Mouse (Mus musculus): Measurements from ENCODE around the gene Slc47a1. TPM values are rescaled to one million over a fixed set of nuclear protein-coding genes. Genes with fewer than 3 reads are reported as not detected.

The Slc47a1 gene
- polyA plus RNA-seq, 1 experiment from 2014 or later: 0.31 TPM

GRCm38 (mm10) chr11:61365938-61366337 lies 12.2 kb downstream of the Slc47a1 start:
- no peak overlapping the region for H3K4me3 ChIP-seq
- no peaks in the 10 kb centered on the region for H3K4me1 ChIP-seq
- no peaks in the 10 kb centered on the region for H3K36me3 ChIP-seq (replicated peaks)
- no peak for ATAC-seq (replicated peaks)
- H3K27me3 ChIP-seq (replicated peaks): no peaks in the 10 kb centered on the region
- H3K4me2 ChIP-seq: no peak overlapping the region
- H3K27ac ChIP-seq: no peak overlapping the region
- no peaks in the 10 kb centered on the region for H3K9me3 ChIP-seq
- 68% methylated on average over 3 of the region's 3 CpGs for WGBS
- no peak overlapping the region for H3K9ac ChIP-seq

- WGBS: 88% methylated on average over 6 of the region's 6 CpGs
These were observed 14.0 kb downstream of the Slc47a1 start for GRCm38 (mm10) chr11:61364096-61364495.

GRCm38 (mm10) chr11:61361515-61362190 lies 16.5 kb downstream of the Slc47a1 start:
- H3K27ac ChIP-seq: no peak overlapping the region
- no peaks in the 10 kb centered on the region for H3K9me3 ChIP-seq
- no peaks in the 10 kb centered on the region for H3K4me1 ChIP-seq
- H3K4me3 ChIP-seq: no peak overlapping the region
- H3K4me2 ChIP-seq: no peak overlapping the region
- H3K36me3 ChIP-seq (replicated peaks): no peaks in the 10 kb centered on the region
- no peak for ATAC-seq (replicated peaks)
- H3K9ac ChIP-seq: no peak overlapping the region
- no peaks in the 10 kb centered on the region for H3K27me3 ChIP-seq (replicated peaks)
- WGBS: 88% methylated on average over 11 of the region's 11 CpGs

More at GRCm38 (mm10) chr11:61364096-61364495, 14.0 kb downstream of the Slc47a1 start:
- ATAC-seq (replicated peaks): no peak
- H3K4me1 ChIP-seq: no peaks in the 10 kb centered on the region
- H3K27ac ChIP-seq: no peak overlapping the region
- H3K36me3 ChIP-seq (replicated peaks): no peaks in the 10 kb centered on the region
- H3K4me2 ChIP-seq: no peak overlapping the region
- H3K9me3 ChIP-seq: no peaks in the 10 kb centered on the region
- no peak overlapping the region for H3K4me3 ChIP-seq
- no peaks in the 10 kb centered on the region for H3K27me3 ChIP-seq (replicated peaks)
- no peak overlapping the region for H3K9ac ChIP-seq

- H3K9me3 ChIP-seq: no peaks in the 10 kb centered on the region
- no peak overlapping the region for H3K4me3 ChIP-seq
- no peaks in the 10 kb centered on the region for H3K4me1 ChIP-seq
- no peak for ATAC-seq (replicated peaks)
- H3K27me3 ChIP-seq (replicated peaks): no peaks in the 10 kb centered on the region
- 87% methylated on average over 9 of the region's 9 CpGs for WGBS
- H3K4me2 ChIP-seq: no peak overlapping the region
- no peak overlapping the region for H3K9ac ChIP-seq
- H3K27ac ChIP-seq: no peak overlapping the region
- H3K36me3 ChIP-seq (replicated peaks): no peaks in the 10 kb centered on the region
These were observed 21.5 kb downstream of the Slc47a1 start for GRCm38 (mm10) chr11:61356600-61356999.

- no peaks in the 10 kb centered on the region for H3K27me3 ChIP-seq (replicated peaks)
- no peak overlapping the region for H3K4me3 ChIP-seq
- H3K9ac ChIP-seq: no peak overlapping the region
- H3K36me3 ChIP-seq (replicated peaks): no peaks in the 10 kb centered on the region
- H3K4me2 ChIP-seq: no peak overlapping the region
- H3K4me1 ChIP-seq: no peaks in the 10 kb centered on the region
- no peaks in the 10 kb centered on the region for H3K9me3 ChIP-seq
- no peak overlapping the region for H3K27ac ChIP-seq
- 77% methylated on average over 6 of the region's 6 CpGs for WGBS
- no peak for ATAC-seq (replicated peaks)
These were observed 22.0 kb downstream of the Slc47a1 start for GRCm38 (mm10) chr11:61356111-61356510.

- Histone ChIP-seq H3K9ac (no peak overlapping the region), H3K4me2 (no peak overlapping the region), H3K27me3 (replicated peaks) (no peaks in the 10 kb centered on the region), H3K4me1 (no peaks in the 10 kb centered on the region), H3K27ac (no peak overlapping the region), H3K36me3 (replicated peaks) (no peaks in the 10 kb centered on the region), H3K9me3 (no peaks in the 10 kb centered on the region), H3K4me3 (no peak overlapping the region)
- 70% methylated on average over 5 of the region's 5 CpGs for WGBS
- ATAC-seq (replicated peaks): no peak
These were observed 22.8 kb downstream of the Slc47a1 start for GRCm38 (mm10) chr11:61355351-61355750.

GRCm38 (mm10) chr11:61354346-61354745 lies 23.8 kb downstream of the Slc47a1 start:
- no peaks in the 10 kb centered on the region for H3K4me1 ChIP-seq
- 85% methylated on average over 6 of the region's 6 CpGs for WGBS
- ATAC-seq (replicated peaks): no peak

GRCm38 (mm10) chr11:61353038-61353437 lies 25.1 kb downstream of the Slc47a1 start:
- H3K9ac ChIP-seq: no peak overlapping the region
- no peaks in the 10 kb centered on the region for H3K27me3 ChIP-seq (replicated peaks)
- H3K36me3 ChIP-seq (replicated peaks): no peaks in the 10 kb centered on the region
- H3K4me3 ChIP-seq: no peak overlapping the region
- no peak overlapping the region for H3K4me2 ChIP-seq
- H3K9me3 ChIP-seq: no peaks in the 10 kb centered on the region
- H3K27ac ChIP-seq: no peak overlapping the region
- WGBS: 75% methylated on average over 2 of the region's 2 CpGs
- no peak for ATAC-seq (replicated peaks)
- no peaks in the 10 kb centered on the region for H3K4me1 ChIP-seq

More at GRCm38 (mm10) chr11:61354346-61354745, 23.8 kb downstream of the Slc47a1 start:
- Histone ChIP-seq H3K36me3 (replicated peaks) (no peaks in the 10 kb centered on the region), H3K4me2 (no peak overlapping the region), H3K9ac (no peak overlapping the region), H3K4me3 (no peak overlapping the region), H3K27ac (no peak overlapping the region), H3K9me3 (no peaks in the 10 kb centered on the region), H3K27me3 (replicated peaks) (no peaks in the 10 kb centered on the region)

- H3K27ac ChIP-seq: no peak overlapping the region
- H3K9ac ChIP-seq: no peak overlapping the region
These were observed 25.9 kb downstream of the Slc47a1 start for GRCm38 (mm10) chr11:61352138-61352651.

GRCm38 (mm10) chr11:61349337-61349736 lies 28.8 kb downstream of the Slc47a1 start:
- 14% methylated on average over 8 of the region's 8 CpGs for WGBS
- no peak for ATAC-seq (replicated peaks)
- H3K4me1 ChIP-seq: no peaks in the 10 kb centered on the region
- no peak overlapping the region for H3K4me2 ChIP-seq
- no peak overlapping the region for H3K9ac ChIP-seq
- no peaks in the 10 kb centered on the region for H3K9me3 ChIP-seq
- H3K4me3 ChIP-seq: no peak overlapping the region
- peaks cover 5% of the 10 kb centered on the region; the same call in 1 of the 2 replicates for H3K27me3 ChIP-seq (replicated peaks)
- H3K27ac ChIP-seq: no peak overlapping the region
- no peaks in the 10 kb centered on the region for H3K36me3 ChIP-seq (replicated peaks)

More at GRCm38 (mm10) chr11:61352138-61352651, 25.9 kb downstream of the Slc47a1 start:
- no peak for ATAC-seq (replicated peaks)
- H3K27me3 ChIP-seq (replicated peaks): no peaks in the 10 kb centered on the region
- WGBS: 48% methylated on average over 9 of the region's 9 CpGs
- H3K4me3 ChIP-seq: no peak overlapping the region
- no peaks in the 10 kb centered on the region for H3K9me3 ChIP-seq
- no peaks in the 10 kb centered on the region for H3K4me1 ChIP-seq
- H3K36me3 ChIP-seq (replicated peaks): no peaks in the 10 kb centered on the region
- H3K4me2 ChIP-seq: no peak overlapping the region

- WGBS: 61% methylated on average over 8 of the region's 8 CpGs
- ATAC-seq (replicated peaks): no peak
- Histone ChIP-seq H3K9me3 (no peaks in the 10 kb centered on the region), H3K27me3 (replicated peaks) (peaks cover 28% of the 10 kb centered on the region), H3K4me1 (peaks cover 13% of the 10 kb centered on the region), H3K4me3 (no peak overlapping the region), H3K36me3 (replicated peaks) (no peaks in the 10 kb centered on the region), H3K27ac (no peak overlapping the region), H3K4me2 (no peak overlapping the region), H3K9ac (no peak overlapping the region)
These were observed 32.0 kb downstream of the Slc47a1 start for GRCm38 (mm10) chr11:61346133-61346532.

GRCm38 (mm10) chr11:61342505-61343420 lies 35.4 kb downstream of the Slc47a1 start, which contains the start of gene Slc47a2:
Gene Slc47a2 (minus strand): TSS chr11:61342860.
- Histone ChIP-seq H3K9me3 (no peaks in the 10 kb centered on the region), H3K4me3 (peak within 1 kb of the TSS; percentile 37), H3K36me3 (replicated peaks) (no peaks in the 10 kb centered on the region), H3K4me2 (peak within 1 kb of the TSS; percentile 60), H3K27ac (no peak within 1 kb of the TSS), H3K4me1 (peaks cover 13% of the 10 kb centered on the region), H3K9ac (0 out of 2 replicates have a peak within 1 kb of the TSS, but pooled peaks have one; percentile 11), H3K27me3 (replicated peaks) (peaks cover 40% of the 10 kb centered on the region)
- 5% methylated on average over 61 of the region's 61 CpGs for WGBS
- no peak for ATAC-seq (replicated peaks)

Measured in midbrain, embryonic 15.5 days (tissue).